Mouse (Mus musculus) liver, embryonic 14.5 days (tissue): ENCODE measurements around the gene Clic6. TPM values are rescaled to one million over a fixed set of nuclear protein-coding genes. Genes with fewer than 3 reads are reported as not detected.
A peak's percentile ranks its signal among the peaks of the same experiment; 100 is the strongest.

Source experiments
- ATAC-seq: fragments of 200-750 bp; cut with Nextera tagmentation; 2 replicates; pipeline ENCODE4 v1.8.0; 2017; ENCODE audit warnings: moderate number of reproducible peaks, mild to moderate bottlenecking, moderate library complexity; ENCODE audit not compliant: insufficient read depth
- DNase-seq, 3 experiments: peaks; one replicate each; pipeline ENCODE4 v3.0.0-alpha.2; 2012 to 2013; ENCODE audit warnings: low read depth in 3 of 3, low spot score in 3 of 3
- H3K27ac ChIP-seq: fragments of 300-500 bp; sonication (generic); 2 replicates; pipeline ENCODE4 v1.5.1; 2014; ENCODE audit warnings: moderate library complexity, mild to moderate bottlenecking, control low read depth, inconsistent platforms
- H3K27me3 ChIP-seq: fragments of 300-500 bp; sonication (generic); 2 replicates; pipeline ENCODE4 v1.6.1; 2014; ENCODE audit warnings: mild to moderate bottlenecking, low read length, moderate library complexity; ENCODE audit not compliant: control insufficient read depth, insufficient read depth
- H3K36me3 ChIP-seq: fragments of 300-500 bp; sonication (generic); replicated peaks from 2 replicates; pipeline ENCODE4 v1.6.1; 2014; ENCODE audit warnings: low read depth; ENCODE audit not compliant: control insufficient read depth, insufficient read depth
- H3K4me1 ChIP-seq, 2 experiments: fragments of 200-500 bp in 1 of 2; fragments of 300-500 bp in 1 of 2; sonication (generic) in 1 of 2; replicated peaks; 2 replicates each; pipeline ENCODE4 v1.6.1; 2012 to 2014; ENCODE audit warnings: antibody characterized with exemption in 1 of 2, inconsistent platforms in 1 of 2, low read length in 1 of 2; ENCODE audit not compliant: control insufficient read depth in 2 of 2, insufficient read depth in 2 of 2
- H3K4me2 ChIP-seq: fragments of 300-500 bp; sonication (generic); 2 replicates; pipeline ENCODE4 v1.6.1; 2014; ENCODE audit warnings: low read depth, mild to moderate bottlenecking, control low read depth, moderate library complexity
- H3K4me3 ChIP-seq, 2 experiments: fragments of 200-500 bp in 1 of 2; fragments of 300-500 bp in 1 of 2; sonication (generic) in 1 of 2; 2 replicates each; pipeline ENCODE4 v1.5.1; 2012 to 2014; ENCODE audit warnings: low read depth in 2 of 2, low read length in 2 of 2, mild to moderate bottlenecking in 2 of 2, control low read depth in 1 of 2, inconsistent platforms in 1 of 2, moderate library complexity in 1 of 2; ENCODE audit not compliant: insufficient read depth in 1 of 2
- H3K9ac ChIP-seq: fragments of 300-500 bp; sonication (generic); replicated peaks from 2 replicates; pipeline ENCODE4 v1.6.1; 2014; ENCODE audit warnings: mild to moderate bottlenecking, control low read depth, moderate library complexity
- H3K9me3 ChIP-seq: fragments of 300-500 bp; sonication (generic); 2 replicates; pipeline ENCODE4 v1.6.1; 2016; ENCODE audit warnings: low read length, mixed read lengths; ENCODE audit not compliant: control insufficient read depth
- CTCF ChIP-seq: IDR thresholded peaks from 2 replicates; pipeline ENCODE4 v1.5.1; 2016; ENCODE audit warnings: antibody characterized with exemption, low read depth, control low read depth
- EP300 ChIP-seq: IDR thresholded peaks from 2 replicates; pipeline ENCODE4 v1.6.1; 2016; ENCODE audit warnings: antibody characterized with exemption, low read depth
- WGBS: fragments of 180-500 bp; shearing (Covaris S2); extraction: QIAGEN DNeasy Blood & Tissue Kit; methylation state at CpG from one replicate; pipeline ENCODE4 v1.1.7; 2014; ENCODE audit not compliant: insufficient replicate concordance; 5-methylcytosine and 5-hydroxymethylcytosine counted together
- polyA plus RNA-seq, 2 experiments: library from polyadenylated mRNA; depleted of rRNA in 1 of 2; stranded (reverse) in 1 of 2; unstranded in 1 of 2; fragments of >200 nt; fragmentation: Nextera tagmentation in 1 of 2; extraction: Ambion mirVana in 1 of 2; gene quantifications; 2 replicates each; pipeline versions ENCODE4 v1.2.1 to v1.2.3; 2012 to 2014

Clic6 gene
- polyA plus RNA-seq, 2 experiments: 0.11 to 0.28 TPM

DNA sequence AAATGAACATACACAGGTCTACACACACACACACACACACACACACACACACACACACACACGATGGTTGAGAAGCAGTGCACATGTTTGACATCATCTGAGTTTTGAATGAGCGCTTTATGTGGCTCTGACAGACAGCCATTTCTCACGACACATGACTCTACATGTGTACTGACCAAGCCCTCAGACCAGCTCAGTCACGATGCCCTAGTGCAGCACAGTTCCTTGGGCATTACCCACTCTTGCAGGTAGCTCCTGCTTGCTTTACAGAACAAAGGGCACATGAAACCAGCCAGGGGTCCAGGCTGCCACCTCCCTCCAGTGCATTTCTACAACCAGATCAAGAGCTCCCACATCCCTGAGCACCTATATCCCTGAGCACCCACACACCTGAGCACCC, 42.6 kb upstream of the Clic6 start:
- H3K36me3 ChIP-seq: no peaks in the 10 kb centered on the region
- no peaks in the 10 kb centered on the region for H3K9me3 ChIP-seq
- H3K4me3 ChIP-seq: no peak overlapping the region
- TF ChIP-seq CTCF (no peak), EP300 (no peak)
- peaks cover 0 to 5% of the 10 kb centered on the region in 2 experiments; a peak in 1 of 4 replicates for H3K4me1 ChIP-seq
- ATAC-seq (no peak), DNase-seq (no peak)
- no peaks in the 10 kb centered on the region for H3K27me3 ChIP-seq
- WGBS: 70% methylated on average over 4 of the region's 4 CpGs
- no peak overlapping the region for H3K9ac ChIP-seq
- H3K4me2 ChIP-seq: no peak overlapping the region
- H3K27ac ChIP-seq: no peak overlapping the region

DNA sequence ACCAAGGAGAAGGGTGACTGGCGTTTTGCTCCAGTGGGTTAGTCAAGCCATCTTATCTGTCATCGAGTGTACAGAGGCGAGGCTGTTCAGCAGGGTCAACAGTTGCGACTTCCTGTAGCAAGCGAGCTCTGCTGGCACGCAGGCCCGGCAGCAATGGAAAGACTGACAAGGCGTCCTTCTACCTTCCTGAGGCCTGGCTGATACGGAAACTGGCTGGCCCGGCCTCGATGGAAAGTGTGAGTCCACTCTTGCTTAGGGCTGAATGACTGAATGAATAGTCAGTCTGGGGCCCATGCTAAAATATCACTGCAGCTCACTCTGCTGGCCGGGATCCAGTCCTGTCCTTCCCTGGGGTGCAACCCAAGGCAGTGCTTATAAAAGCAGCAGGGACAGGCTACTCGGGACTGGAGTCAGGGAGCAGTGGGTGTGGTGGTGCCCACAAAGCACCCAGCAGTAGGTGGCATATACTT, 41.9 kb upstream of the Clic6 start:
- Histone ChIP-seq H3K4me1 (peaks cover 0 to 5% of the 10 kb centered on the region in 2 experiments; a peak in 1 of 4 replicates), H3K9ac (no peak overlapping the region), H3K4me3 (no peak overlapping the region), H3K9me3 (no peaks in the 10 kb centered on the region), H3K27ac (no peak overlapping the region), H3K27me3 (no peaks in the 10 kb centered on the region), H3K36me3 (no peaks in the 10 kb centered on the region), H3K4me2 (no peak overlapping the region)
- TF ChIP-seq EP300 (no peak), CTCF (peak; percentile 11; the same call in 1 of the 2 replicates)
- peak; percentile 49 for ATAC-seq
- WGBS: 13% methylated on average over 13 of the region's 13 CpGs
- no peak for DNase-seq

DNA sequence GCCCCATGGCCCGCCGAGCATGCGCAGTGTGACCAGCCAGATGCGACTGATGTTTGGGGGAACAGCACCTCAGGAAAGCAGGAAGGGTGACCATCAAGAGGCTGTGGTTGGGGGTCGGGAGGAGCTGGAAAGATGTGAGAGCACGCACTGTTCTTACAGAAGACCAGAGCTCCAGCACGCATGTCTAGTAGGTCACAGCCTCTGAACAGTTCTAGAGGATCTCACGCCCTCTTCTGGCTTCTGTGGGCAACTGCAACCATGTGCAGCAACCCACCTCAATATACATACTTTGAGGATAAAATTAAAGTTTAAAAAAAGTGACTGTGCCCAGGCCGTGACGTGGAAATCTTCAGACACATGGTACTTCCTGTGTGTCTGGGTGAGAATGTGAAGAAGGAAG, 40.2 kb upstream of the Clic6 start:
- ATAC-seq (no peak), DNase-seq (no peak)
- Histone ChIP-seq H3K9me3 (no peaks in the 10 kb centered on the region), H3K36me3 (no peaks in the 10 kb centered on the region), H3K27me3 (no peaks in the 10 kb centered on the region), H3K27ac (no peak overlapping the region), H3K4me1 (peaks cover 0 to 5% of the 10 kb centered on the region in 2 experiments; a peak in 1 of 4 replicates), H3K4me3 (no peak overlapping the region), H3K4me2 (no peak overlapping the region), H3K9ac (no peak overlapping the region)
- peak; percentile 64 for TF ChIP-seq CTCF
- TF ChIP-seq EP300: no peak
- WGBS: 62% methylated on average over 10 of the region's 10 CpGs

DNA sequence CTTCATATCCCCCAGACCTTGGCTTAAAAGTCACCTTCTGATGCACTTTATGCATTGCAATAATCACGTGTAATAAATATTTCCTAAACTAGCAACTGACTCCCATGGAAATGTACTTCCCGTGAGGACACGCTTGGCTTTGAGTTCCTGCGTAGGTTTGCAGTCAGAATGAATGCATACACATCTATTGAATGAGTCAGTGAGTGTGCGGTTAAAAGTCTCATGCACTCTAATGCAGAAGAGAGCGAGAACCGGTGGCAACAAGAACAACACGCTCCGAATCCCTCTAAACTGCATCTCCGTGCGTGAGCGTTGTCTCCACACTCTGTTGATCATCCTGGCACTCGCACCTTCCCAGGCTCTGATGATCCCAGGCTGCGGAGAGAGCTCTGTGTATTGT, 36.5 kb upstream of the Clic6 start:
- Histone ChIP-seq H3K36me3 (no peaks in the 10 kb centered on the region), H3K4me1 (0 out of 4 replicates have a peak, but pooled peaks cover 0 to 1% of the 10 kb centered on the region in 2 experiments), H3K4me2 (no peak overlapping the region), H3K9me3 (no peaks in the 10 kb centered on the region), H3K27ac (no peak overlapping the region), H3K4me3 (no peak overlapping the region), H3K9ac (no peak overlapping the region), H3K27me3 (no peaks in the 10 kb centered on the region)
- ATAC-seq (no peak), DNase-seq (no peak)
- TF ChIP-seq CTCF (no peak), EP300 (no peak)
- WGBS: 86% methylated on average over 14 of the region's 14 CpGs

DNA sequence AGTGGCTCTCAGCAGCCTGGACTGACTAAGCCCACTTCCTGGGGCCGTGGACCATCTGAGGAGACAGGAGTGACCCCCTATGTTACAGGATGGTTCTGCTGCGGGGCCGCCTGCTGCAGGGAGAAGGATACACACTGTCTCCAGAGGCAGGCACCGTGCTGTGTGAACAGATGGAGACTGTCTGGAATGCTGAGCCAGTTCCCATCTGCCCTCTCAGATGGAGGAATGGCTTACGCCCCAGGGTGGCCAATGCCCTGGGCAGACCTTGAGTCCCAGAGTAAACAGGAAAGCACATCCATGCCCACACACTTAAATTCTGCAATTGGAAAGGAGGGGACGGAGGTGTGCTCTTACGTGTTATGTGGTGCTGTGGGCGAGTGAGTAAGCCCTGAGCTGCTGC, 35.2 kb upstream of the Clic6 start:
- H3K27ac ChIP-seq: no peak overlapping the region
- no peak overlapping the region for H3K4me3 ChIP-seq
- no peaks in the 10 kb centered on the region for H3K36me3 ChIP-seq
- H3K4me2 ChIP-seq: no peak overlapping the region
- ATAC-seq (no peak), DNase-seq (no peak)
- no peak for TF ChIP-seq EP300
- no peak for TF ChIP-seq CTCF
- no peak overlapping the region for H3K9ac ChIP-seq
- H3K4me1 ChIP-seq: 0 out of 4 replicates have a peak, but pooled peaks cover 0 to 1% of the 10 kb centered on the region in 2 experiments
- 73% methylated on average over 8 of the region's 8 CpGs for WGBS
- H3K27me3 ChIP-seq: no peaks in the 10 kb centered on the region
- H3K9me3 ChIP-seq: no peaks in the 10 kb centered on the region
